ENCODE assay signal across 8 mouse cellular contexts in the genomic region with DNA sequence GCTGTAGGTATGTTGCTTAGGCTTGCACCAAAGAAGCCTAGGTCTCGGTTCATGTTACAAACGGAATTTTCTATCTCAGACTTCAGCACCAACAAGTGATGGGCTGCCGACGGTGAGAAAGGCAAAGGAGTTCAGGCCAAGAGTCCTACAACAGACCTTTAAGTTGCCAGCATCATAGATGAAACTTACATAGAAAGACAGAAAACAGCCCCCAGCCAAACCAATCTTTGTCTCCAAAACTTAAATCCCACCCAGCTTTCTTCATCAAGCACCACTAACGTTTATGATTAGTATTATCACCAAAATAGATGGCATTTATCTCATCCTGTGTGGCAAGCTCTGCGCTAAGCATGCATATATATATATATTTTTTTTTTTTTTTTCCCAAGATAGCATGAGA. TPM values are rescaled to one million over a fixed set of nuclear protein-coding genes. Genes with fewer than 3 reads are reported as not detected.
A peak's percentile ranks its signal among the peaks of the same experiment; 100 is the strongest.
DNase-seq lines count a peak whose midpoint lies in the region; ATAC-seq and TF ChIP-seq lines count a peak whose summit lies in the region.

No protein-coding gene starts in this region.

- WGBS in kidney, adult 2 months = 6% methylated on average over 6 of the region's 6 CpGs
- 14% methylated on average over 6 of the region's 6 CpGs for WGBS in hindbrain, embryonic 12.5 days
- WGBS in midbrain, embryonic 13.5 days = 10% methylated on average over 6 of the region's 6 CpGs

- peak overlapping the region; percentile 85 for H3K27ac ChIP-seq in kidney, adult 2 months (ENCODE audit: insufficient read depth, low read depth, low read length)
- H3K27ac ChIP-seq in hindbrain, embryonic 12.5 days = no peak overlapping the region; the same call in 1 of the 2 replicates
- H3K27ac ChIP-seq in midbrain, embryonic 13.5 days = peak overlapping the region; percentile 98; the same call in 1 of the 2 replicates

- peak overlapping the region; percentile 81 for H3K4me3 ChIP-seq in kidney, adult 2 months (ENCODE audit: insufficient read depth, low read depth, low read length)
- H3K4me3 ChIP-seq in hindbrain, embryonic 12.5 days = peak overlapping the region; percentile 96
- H3K4me3 ChIP-seq in midbrain, embryonic 13.5 days (replicated peaks) = peak overlapping the region; percentile 96

- H3K4me2 ChIP-seq in hindbrain, embryonic 12.5 days (replicated peaks) = peak overlapping the region; percentile 71
- H3K4me2 ChIP-seq in midbrain, embryonic 13.5 days (replicated peaks) = peak overlapping the region; percentile 79

- H3K27me3 ChIP-seq in kidney, adult 2 months (replicated peaks; ENCODE audit: control insufficient read depth, insufficient read depth, low read length) = no peaks in the 10 kb centered on the region
- no peaks in the 10 kb centered on the region for H3K27me3 ChIP-seq in hindbrain, embryonic 12.5 days
- no peaks in the 10 kb centered on the region for H3K27me3 ChIP-seq in midbrain, embryonic 13.5 days

- H3K9ac ChIP-seq in hindbrain, embryonic 12.5 days = peak overlapping the region; percentile 96
- H3K9ac ChIP-seq in midbrain, embryonic 13.5 days (replicated peaks) = peak overlapping the region; percentile 95

- no peak for TF ChIP-seq POLR2A in kidney, adult 2 months (IDR thresholded peaks at IDR 0.05; ENCODE audit: low read depth, low read length)

- ATAC-seq in hindbrain, embryonic 12.5 days (ENCODE audit: low FRiP score) = no peak
- ATAC-seq in midbrain, embryonic 13.5 days = no peak

- DNase-seq in kidney, adult 2 months = no peak
- no peak for DNase-seq in kidney, postnatal 36 days
- peak; percentile 24 for DNase-seq in NIH3T3 (ENCODE audit: low read depth)
- no peak for DNase-seq in gastrocnemius, postnatal 10 days
- no peak for DNase-seq in gastrocnemius, postnatal 25 days
- DNase-seq in kidney, adult 18-20 months = no peak

- peaks cover 31% of the 10 kb centered on the region for H3K4me1 ChIP-seq in kidney, adult 2 months (ENCODE audit: control insufficient read depth, insufficient read depth, low read length)
- peaks cover 22% of the 10 kb centered on the region for H3K4me1 ChIP-seq in hindbrain, embryonic 12.5 days
- peaks cover 35% of the 10 kb centered on the region for H3K4me1 ChIP-seq in midbrain, embryonic 13.5 days (replicated peaks)

- no peak for TF ChIP-seq CTCF in kidney, adult 2 months (conservative IDR thresholded peaks at IDR 0.05; ENCODE audit: insufficient read depth, insufficient read length, low read depth, low read length)

- H3K36me3 ChIP-seq in kidney, adult 2 months (ENCODE audit: control insufficient read depth, insufficient read depth, low read length) = no peaks in the 10 kb centered on the region
- no peaks in the 10 kb centered on the region for H3K36me3 ChIP-seq in hindbrain, embryonic 12.5 days
- no peaks in the 10 kb centered on the region for H3K36me3 ChIP-seq in midbrain, embryonic 13.5 days

- H3K9me3 ChIP-seq in hindbrain, embryonic 12.5 days (replicated peaks) = no peaks in the 10 kb centered on the region
- 0 out of 2 replicates have a peak, but pooled peaks cover 2% of the 10 kb centered on the region for H3K9me3 ChIP-seq in midbrain, embryonic 13.5 days

RNA-seq across cellular contexts. Expression of gene Rnf169, which starts 1.2 kb away (rescaled TPM):
- 5.6 and 5.7 TPM in 2 replicates for polyA plus RNA-seq in kidney, adult 2 months (2012; rRNA removed)
- 6.7 and 7.0 TPM in 2 replicates for polyA plus RNA-seq in hindbrain, embryonic 12.5 days (2016; fragmentation: Nextera tagmentation; extraction: Ambion mirVana)
- 5.0 and 5.5 TPM in 2 replicates for polyA plus RNA-seq in midbrain, embryonic 13.5 days (2015; fragmentation: Nextera tagmentation; extraction: Ambion mirVana)
- 10 to 100 TPM in 1 of 2 experiments, 1 to 10 TPM in 1; 9.2 to 10.5 TPM for total RNA-seq in gastrocnemius, postnatal 10 days (2021)
- total RNA-seq in gastrocnemius, postnatal 25 days (2021) = 1 to 10 TPM; 4.7 to 5.3 TPM

RNA-seq across cellular contexts. Expression of gene Chrdl2, which starts 26.9 kb away (rescaled TPM):
- 0.23 and 0.36 TPM in 2 replicates for polyA plus RNA-seq in kidney, adult 2 months (2012; rRNA removed)
- polyA plus RNA-seq in hindbrain, embryonic 12.5 days (2016; fragmentation: Nextera tagmentation; extraction: Ambion mirVana) = 0.34 and 0.42 TPM in 2 replicates
- polyA plus RNA-seq in midbrain, embryonic 13.5 days (2015; fragmentation: Nextera tagmentation; extraction: Ambion mirVana) = not detected in 2 replicates
- 1 to 10 TPM; 2.5 to 3.3 TPM for total RNA-seq in gastrocnemius, postnatal 10 days (2021)
- 1 to 10 TPM; 1.8 to 3.1 TPM for total RNA-seq in gastrocnemius, postnatal 25 days (2021)
